ENCODE assay signal across 13 mouse cellular contexts in the genomic region with DNA sequence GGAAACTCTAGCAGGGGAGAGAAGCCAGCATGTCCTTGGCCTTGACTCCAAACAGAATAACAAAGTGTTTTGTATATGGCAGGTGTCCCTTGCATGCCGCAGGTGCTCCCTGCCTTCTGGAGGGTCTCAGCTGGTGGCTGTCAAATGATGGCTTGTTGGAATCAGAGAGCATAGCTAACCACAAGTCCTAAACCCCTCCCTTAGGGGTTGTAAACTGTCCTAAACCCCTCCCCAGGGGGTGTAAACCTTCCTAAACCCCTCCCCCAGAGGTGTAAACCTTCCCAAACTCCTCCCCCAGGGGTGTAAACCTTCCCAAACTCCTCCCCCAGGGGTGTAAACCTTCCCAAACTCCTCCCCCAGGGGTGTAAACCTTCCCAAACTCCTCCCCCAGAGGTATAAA. TPM values are rescaled to one million over a fixed set of nuclear protein-coding genes. Genes with fewer than 3 reads are reported as not detected.
DNase-seq lines count a peak whose midpoint lies in the region.
"Had no signal": no experiment of that assay in that cellular context is flagged by ENCODE, and none has a peak within 500 bp of the region (broad histone marks: within the 10 kb centered on the region; RNA-seq: fewer than 3 reads in every experiment).

No protein-coding gene starts in this region.

- DNase-seq in adrenal gland, postnatal 14 days = peak; percentile 30
- DNase-seq in adrenal gland, postnatal 25 days = no peak
- peak; percentile 6 for DNase-seq in layer of hippocampus, adult 9-11 months
- DNase-seq in layer of hippocampus, postnatal 25 days (ENCODE audit: extremely low spot score in 1 of 2, low spot score in 1 of 2) = no peak
- peak; percentile 28 for DNase-seq in thymus, postnatal 4 days
- no peak for DNase-seq in thymus, postnatal 36 days
- DNase-seq in spleen, adult 18-20 months = no peak
- no peak for DNase-seq in spleen, postnatal 4 days (ENCODE audit: low spot score in 2 of 2)
- DNase-seq: cerebellum, postnatal 25 days; heart, postnatal 4 days; kidney, adult 11 months; kidney, postnatal 10 days; lung, adult 2 months had no signal

RNA-seq across cellular contexts. Expression of a gene that starts 55.5 kb away (rescaled TPM):
- 1.0 and 3.6 TPM in 2 replicates for total RNA-seq in adrenal gland, postnatal 14 days (2021)
- 2.9 and 3.6 TPM in 2 replicates for total RNA-seq in adrenal gland, postnatal 25 days (2021)
- total RNA-seq in layer of hippocampus, postnatal 25 days (2021) = 1 to 10 TPM; 1.9 to 2.5 TPM

Comparison
In these comparisons a context has a peak if more than half of its experiments do, and no peak if none do; other contexts are left out.
1. DNase-seq: peak in adrenal gland, postnatal 14 days (single experiment), layer of hippocampus, adult 9-11 months (single experiment) and thymus, postnatal 4 days (single experiment); none in adrenal gland, postnatal 25 days (single experiment), layer of hippocampus, postnatal 25 days (0 of 2), thymus, postnatal 36 days (0 of 2), spleen, adult 18-20 months (0 of 2) and spleen, postnatal 4 days (0 of 2).